Mouse (Mus musculus) midbrain, embryonic 15.5 days (tissue): ENCODE measurements at regions not wholly inside any gene's neighbourhood (a gene's known extent, or its start where the extent isn't known, plus 50 kb on each side); places are given as distances from the start of the nearest gene placed in this dataset.

Experiments
- ATAC-seq: fragments of 200-750 bp; cut with Nextera tagmentation; replicated peaks from 2 replicates; pipeline ENCODE4 v1.8.0; 2017; ENCODE audit warnings: moderate TSS enrichment
- H3K27ac ChIP-seq: fragments of 300-500 bp; sonication (generic); 2 replicates; pipeline ENCODE4 v1.5.1; 2015; ENCODE audit warnings: mild to moderate bottlenecking, inconsistent platforms
- H3K27me3 ChIP-seq: fragments of 300-500 bp; sonication (generic); replicated peaks from 2 replicates; pipeline ENCODE4 v1.6.1; 2015; ENCODE audit warnings: inconsistent platforms
- H3K36me3 ChIP-seq: fragments of 300-500 bp; sonication (generic); replicated peaks from 2 replicates; pipeline ENCODE4 v1.6.1; 2015; ENCODE audit warnings: inconsistent platforms
- H3K4me1 ChIP-seq: fragments of 300-500 bp; sonication (generic); 2 replicates; pipeline ENCODE4 v1.6.1; 2015; ENCODE audit warnings: inconsistent platforms
- H3K4me2 ChIP-seq: fragments of 300-500 bp; sonication (generic); 2 replicates; pipeline ENCODE4 v1.6.1; 2015; ENCODE audit warnings: inconsistent platforms, mild to moderate bottlenecking, moderate library complexity
- H3K4me3 ChIP-seq: fragments of 300-500 bp; sonication (generic); 2 replicates; pipeline ENCODE4 v1.5.1; 2015; ENCODE audit warnings: mild to moderate bottlenecking, inconsistent platforms
- H3K9ac ChIP-seq: fragments of 300-500 bp; sonication (generic); 2 replicates; pipeline ENCODE4 v1.6.1; 2015; ENCODE audit warnings: mild to moderate bottlenecking, inconsistent platforms
- H3K9me3 ChIP-seq: fragments of 300-500 bp; sonication (generic); 2 replicates; pipeline ENCODE4 v1.6.1; 2016; ENCODE audit warnings: inconsistent platforms
- WGBS: fragments of 180-500 bp; shearing (Covaris S2); methylation state at CpG from one replicate; pipeline ENCODE4 v1.1.7; 2015; ENCODE audit warnings: mixed read lengths; 5-methylcytosine and 5-hydroxymethylcytosine counted together

GRCm38 (mm10) chr8:57213982-57214930, 106.5 kb upstream of the Hand2 start:
- Histone ChIP-seq H3K4me2 (no peak overlapping the region), H3K36me3 (no peaks in the 10 kb centered on the region), H3K9me3 (no peaks in the 10 kb centered on the region), H3K9ac (no peak overlapping the region), H3K27me3 (no peaks in the 10 kb centered on the region), H3K27ac (no peak overlapping the region), H3K4me1 (no peaks in the 10 kb centered on the region), H3K4me3 (no peak overlapping the region)
- WGBS, result 81% methylated on average over 31 of the region's 31 CpGs
- no peak for ATAC-seq

GRCm38 (mm10) chr8:57230594-57230993, 90.2 kb upstream of the Hand2 start:
- ATAC-seq, result no peak
- Histone ChIP-seq H3K4me3 (no peak overlapping the region), H3K27me3 (no peaks in the 10 kb centered on the region), H3K9me3 (no peaks in the 10 kb centered on the region), H3K9ac (no peak overlapping the region), H3K36me3 (no peaks in the 10 kb centered on the region), H3K4me1 (no peaks in the 10 kb centered on the region), H3K4me2 (no peak overlapping the region), H3K27ac (no peak overlapping the region)
- WGBS, result 75% methylated on average over 4 of the region's 4 CpGs

- 66% methylated on average over 2 of the region's 2 CpGs for WGBS
- Histone ChIP-seq H3K4me2 (no peak overlapping the region), H3K9me3 (no peaks in the 10 kb centered on the region), H3K4me1 (no peaks in the 10 kb centered on the region), H3K36me3 (no peaks in the 10 kb centered on the region), H3K27ac (no peak overlapping the region), H3K27me3 (no peaks in the 10 kb centered on the region), H3K9ac (no peak overlapping the region), H3K4me3 (no peak overlapping the region)
- ATAC-seq, result no peak
Measured at GRCm38 (mm10) chr8:57242301-57242700, 78.5 kb upstream of the Hand2 start.

GRCm38 (mm10) chr8:57249061-57249460, 71.7 kb upstream of the Hand2 start:
- Histone ChIP-seq H3K36me3 (no peaks in the 10 kb centered on the region), H3K9ac (no peak overlapping the region), H3K4me1 (no peaks in the 10 kb centered on the region), H3K4me3 (no peak overlapping the region), H3K27ac (no peak overlapping the region), H3K4me2 (no peak overlapping the region), H3K27me3 (no peaks in the 10 kb centered on the region), H3K9me3 (no peaks in the 10 kb centered on the region)
- 74% methylated on average over 5 of the region's 5 CpGs for WGBS
- ATAC-seq, result no peak
